Mouse (Mus musculus) liver, embryonic 14.5 days (tissue): Measurements from ENCODE around the gene Zbtb5. TPM values are rescaled to one million over a fixed set of nuclear protein-coding genes. Genes with fewer than 3 reads are reported as not detected.

ENCODE experiments used
- ATAC-seq: fragments of 200-750 bp; cut with Nextera tagmentation; 2 replicates; pipeline ENCODE4 v1.8.0; 2017; ENCODE audit warnings: moderate number of reproducible peaks, mild to moderate bottlenecking, moderate library complexity; ENCODE audit not compliant: insufficient read depth
- DNase-seq, 3 experiments: peaks; one replicate each; pipeline ENCODE4 v3.0.0-alpha.2; 2012 to 2013; ENCODE audit warnings: low read depth in 3 of 3, low spot score in 3 of 3
- H3K27ac ChIP-seq: fragments of 300-500 bp; sonication (generic); 2 replicates; pipeline ENCODE4 v1.5.1; 2014; ENCODE audit warnings: moderate library complexity, mild to moderate bottlenecking, control low read depth, inconsistent platforms
- H3K27me3 ChIP-seq: fragments of 300-500 bp; sonication (generic); 2 replicates; pipeline ENCODE4 v1.6.1; 2014; ENCODE audit warnings: mild to moderate bottlenecking, low read length, moderate library complexity; ENCODE audit not compliant: control insufficient read depth, insufficient read depth
- H3K36me3 ChIP-seq: fragments of 300-500 bp; sonication (generic); replicated peaks from 2 replicates; pipeline ENCODE4 v1.6.1; 2014; ENCODE audit warnings: low read depth; ENCODE audit not compliant: control insufficient read depth, insufficient read depth
- H3K4me1 ChIP-seq, 2 experiments: fragments of 200-500 bp in 1 of 2; fragments of 300-500 bp in 1 of 2; sonication (generic) in 1 of 2; replicated peaks; 2 replicates each; pipeline ENCODE4 v1.6.1; 2012 to 2014; ENCODE audit warnings: antibody characterized with exemption in 1 of 2, inconsistent platforms in 1 of 2, low read length in 1 of 2; ENCODE audit not compliant: control insufficient read depth in 2 of 2, insufficient read depth in 2 of 2
- H3K4me2 ChIP-seq: fragments of 300-500 bp; sonication (generic); 2 replicates; pipeline ENCODE4 v1.6.1; 2014; ENCODE audit warnings: low read depth, mild to moderate bottlenecking, control low read depth, moderate library complexity
- H3K4me3 ChIP-seq, 2 experiments: fragments of 200-500 bp in 1 of 2; fragments of 300-500 bp in 1 of 2; sonication (generic) in 1 of 2; 2 replicates each; pipeline ENCODE4 v1.5.1; 2012 to 2014; ENCODE audit warnings: low read depth in 2 of 2, low read length in 2 of 2, mild to moderate bottlenecking in 2 of 2, control low read depth in 1 of 2, inconsistent platforms in 1 of 2, moderate library complexity in 1 of 2; ENCODE audit not compliant: insufficient read depth in 1 of 2
- H3K9ac ChIP-seq: fragments of 300-500 bp; sonication (generic); replicated peaks from 2 replicates; pipeline ENCODE4 v1.6.1; 2014; ENCODE audit warnings: mild to moderate bottlenecking, control low read depth, moderate library complexity
- H3K9me3 ChIP-seq: fragments of 300-500 bp; sonication (generic); 2 replicates; pipeline ENCODE4 v1.6.1; 2016; ENCODE audit warnings: low read length, mixed read lengths; ENCODE audit not compliant: control insufficient read depth
- CTCF ChIP-seq: IDR thresholded peaks from 2 replicates; pipeline ENCODE4 v1.5.1; 2016; ENCODE audit warnings: antibody characterized with exemption, low read depth, control low read depth
- EP300 ChIP-seq: IDR thresholded peaks from 2 replicates; pipeline ENCODE4 v1.6.1; 2016; ENCODE audit warnings: antibody characterized with exemption, low read depth
- WGBS: fragments of 180-500 bp; shearing (Covaris S2); extraction: QIAGEN DNeasy Blood & Tissue Kit; methylation state at CpG from one replicate; pipeline ENCODE4 v1.1.7; 2014; ENCODE audit not compliant: insufficient replicate concordance; 5-methylcytosine and 5-hydroxymethylcytosine counted together
- polyA plus RNA-seq, 2 experiments: library from polyadenylated mRNA; depleted of rRNA in 1 of 2; stranded (reverse) in 1 of 2; unstranded in 1 of 2; fragments of >200 nt; fragmentation: Nextera tagmentation in 1 of 2; extraction: Ambion mirVana in 1 of 2; gene quantifications; 2 replicates each; pipeline versions ENCODE4 v1.2.1 to v1.2.3; 2012 to 2014

Gene Zbtb5
- polyA plus RNA-seq, 2 experiments = 3.5 to 4.5 TPM

- TF ChIP-seq CTCF (no peak), EP300 (no peak)
- H3K36me3 ChIP-seq = no peaks in the 10 kb centered on the region; the same call in 1 of the 2 replicates
These were observed 24.4 kb upstream of the Zbtb5 start for GRCm38 (mm10) chr4:45036571-45036970.

GRCm38 (mm10) chr4:45036048-45036447, 23.8 kb upstream of the Zbtb5 start:
- 58% methylated on average over 10 of the region's 10 CpGs for WGBS
- no peak for DNase-seq
- Histone ChIP-seq H3K27me3 (no peaks in the 10 kb centered on the region), H3K27ac (no peak overlapping the region), H3K9ac (no peak overlapping the region), H3K4me1 (no peaks in the 10 kb centered on the region), H3K4me2 (no peak overlapping the region), H3K4me3 (no peak overlapping the region), H3K36me3 (no peaks in the 10 kb centered on the region; the same call in 1 of the 2 replicates), H3K9me3 (no peaks in the 10 kb centered on the region)
- TF ChIP-seq EP300 (no peak), CTCF (no peak)
- no peak for ATAC-seq

More at GRCm38 (mm10) chr4:45036571-45036970, 24.4 kb upstream of the Zbtb5 start:
- 67% methylated on average over 5 of the region's 5 CpGs for WGBS
- Histone ChIP-seq H3K27ac (no peak overlapping the region), H3K27me3 (no peaks in the 10 kb centered on the region), H3K4me1 (no peaks in the 10 kb centered on the region), H3K9ac (no peak overlapping the region), H3K9me3 (no peaks in the 10 kb centered on the region), H3K4me3 (no peak overlapping the region), H3K4me2 (no peak overlapping the region)
- DNase-seq (no peak), ATAC-seq (no peak)

- ATAC-seq (no peak), DNase-seq (no peak)
- Histone ChIP-seq H3K9me3 (no peaks in the 10 kb centered on the region), H3K4me2 (no peak overlapping the region), H3K27ac (no peak overlapping the region), H3K4me3 (no peak overlapping the region), H3K9ac (no peak overlapping the region), H3K27me3 (no peaks in the 10 kb centered on the region), H3K4me1 (no peaks in the 10 kb centered on the region), H3K36me3 (no peaks in the 10 kb centered on the region; the same call in 1 of the 2 replicates)
- TF ChIP-seq CTCF (no peak), EP300 (no peak)
- 72% methylated on average over 16 of the region's 16 CpGs for WGBS
These were observed 22.7 kb upstream of the Zbtb5 start for GRCm38 (mm10) chr4:45034693-45035628.

- TF ChIP-seq EP300 = no peak
- TF ChIP-seq CTCF = no peak
- no peak overlapping the region for H3K27ac ChIP-seq
- 43% methylated on average over 9 of the region's 9 CpGs for WGBS
- no peaks in the 10 kb centered on the region for H3K9me3 ChIP-seq
- DNase-seq = no peak
- H3K4me2 ChIP-seq = no peak overlapping the region
- no peak overlapping the region for H3K9ac ChIP-seq
- no peaks in the 10 kb centered on the region for H3K4me1 ChIP-seq
- H3K27me3 ChIP-seq = no peaks in the 10 kb centered on the region
- H3K36me3 ChIP-seq = no peaks in the 10 kb centered on the region; the same call in 1 of the 2 replicates
- no peak overlapping the region for H3K4me3 ChIP-seq
- no peak for ATAC-seq
These were observed 20.4 kb upstream of the Zbtb5 start for GRCm38 (mm10) chr4:45032586-45032985.

- H3K4me1 ChIP-seq = no peaks in the 10 kb centered on the region
- H3K9ac ChIP-seq = no peak overlapping the region
- WGBS = 88% methylated on average over 4 of the region's 4 CpGs
- no peaks in the 10 kb centered on the region for H3K9me3 ChIP-seq
- H3K27me3 ChIP-seq = no peaks in the 10 kb centered on the region
- no peak for ATAC-seq
- no peak overlapping the region for H3K4me3 ChIP-seq
- peaks cover 2% of the 10 kb centered on the region; the same call in 1 of the 2 replicates for H3K36me3 ChIP-seq
- H3K27ac ChIP-seq = no peak overlapping the region
- H3K4me2 ChIP-seq = no peak overlapping the region
- TF ChIP-seq EP300 (no peak), CTCF (no peak)
- no peak for DNase-seq
These were observed 14.2 kb upstream of the Zbtb5 start for GRCm38 (mm10) chr4:45026459-45026858.
